Mouse (Mus musculus) embryo, embryonic 9.5 days (tissue): ENCODE results near the gene Igsf21.

Experiments used
- DNase-seq: peaks from one replicate; pipeline ENCODE4 v3.0.0-alpha.2; 2017; ENCODE audit errors: extremely low spot score

Igsf21 gene

DNA sequence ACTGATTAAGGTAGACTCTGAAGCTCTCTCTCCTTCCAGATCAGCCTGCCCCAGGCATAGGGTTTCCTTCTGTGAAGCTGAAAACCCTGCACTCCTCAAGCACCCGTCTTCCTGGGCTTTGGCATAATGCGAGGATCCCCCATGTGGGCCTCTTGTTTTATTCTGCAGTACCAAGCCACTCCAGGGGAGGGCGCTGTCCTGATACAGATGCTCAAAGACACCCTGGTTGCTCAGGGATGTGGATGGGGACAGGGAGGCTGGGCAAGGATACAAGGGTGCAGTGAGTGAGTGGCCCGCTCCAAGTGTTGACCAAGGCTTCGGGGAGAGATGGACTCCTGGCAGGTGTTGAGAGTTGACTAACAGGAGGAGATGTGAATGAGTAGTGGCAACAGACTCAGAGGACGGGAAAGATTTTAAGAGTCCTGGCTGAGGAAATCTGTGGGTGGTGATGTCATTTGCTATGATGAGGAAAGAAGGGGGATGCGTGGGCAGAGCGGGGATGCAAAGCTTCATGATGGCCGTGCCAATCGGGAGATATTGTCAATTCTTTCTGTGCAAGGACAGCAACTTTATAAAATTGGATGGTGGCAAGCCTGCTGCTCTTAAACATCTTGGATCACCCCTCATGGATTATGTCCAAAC, 102.6 kb downstream of the Igsf21 start:
- no peak for DNase-seq

DNA sequence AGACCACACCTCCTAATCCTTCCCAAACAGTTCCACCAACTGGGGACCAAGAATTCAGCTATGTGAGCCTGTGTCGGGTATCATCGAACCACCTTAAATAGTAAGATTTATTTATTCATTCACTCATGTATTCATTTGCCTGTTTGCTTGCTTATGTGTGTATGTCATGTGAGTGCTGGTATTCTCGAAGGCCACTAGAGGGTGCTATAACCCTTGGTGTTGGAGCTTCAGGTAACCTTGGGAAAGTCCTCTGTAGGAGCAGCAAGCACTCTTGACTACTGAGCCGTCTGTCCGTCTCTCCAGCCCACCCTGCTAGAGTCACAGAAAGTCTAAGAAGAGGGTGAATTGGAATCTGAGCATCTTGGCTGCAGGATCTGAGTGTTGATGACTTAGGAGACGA, 103.4 kb downstream of the Igsf21 start:
- no peak for DNase-seq

GRCm38 (mm10) chr4:140140485-140140884, 106.1 kb downstream of the Igsf21 start:
- DNase-seq: no peak

GRCm38 (mm10) chr4:140138846-140139245, 107.7 kb downstream of the Igsf21 start:
- no peak for DNase-seq

GRCm38 (mm10) chr4:140131625-140132321, 114.8 kb downstream of the Igsf21 start:
- no peak for DNase-seq

DNA sequence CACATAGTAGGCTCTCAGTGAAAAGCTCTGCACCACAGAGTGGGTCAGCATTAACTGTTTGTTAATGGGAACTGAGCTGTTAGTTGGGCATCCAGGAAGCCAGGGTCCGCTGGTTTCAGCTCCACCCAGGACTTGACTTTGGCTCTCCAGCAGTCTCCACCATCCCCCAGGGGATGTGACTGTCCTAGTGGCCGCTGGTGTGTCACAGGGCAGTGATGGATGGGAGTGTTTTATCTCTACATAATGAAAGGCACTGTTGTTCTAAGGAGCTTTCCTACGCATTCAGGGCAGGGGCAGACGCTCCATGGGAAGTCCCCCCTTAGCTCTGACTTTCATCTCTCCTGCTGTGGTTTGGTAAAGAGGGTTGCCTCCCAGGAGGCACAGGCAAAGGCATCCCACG, 115.4 kb downstream of the Igsf21 start:
- DNase-seq: peak; percentile 41

DNA sequence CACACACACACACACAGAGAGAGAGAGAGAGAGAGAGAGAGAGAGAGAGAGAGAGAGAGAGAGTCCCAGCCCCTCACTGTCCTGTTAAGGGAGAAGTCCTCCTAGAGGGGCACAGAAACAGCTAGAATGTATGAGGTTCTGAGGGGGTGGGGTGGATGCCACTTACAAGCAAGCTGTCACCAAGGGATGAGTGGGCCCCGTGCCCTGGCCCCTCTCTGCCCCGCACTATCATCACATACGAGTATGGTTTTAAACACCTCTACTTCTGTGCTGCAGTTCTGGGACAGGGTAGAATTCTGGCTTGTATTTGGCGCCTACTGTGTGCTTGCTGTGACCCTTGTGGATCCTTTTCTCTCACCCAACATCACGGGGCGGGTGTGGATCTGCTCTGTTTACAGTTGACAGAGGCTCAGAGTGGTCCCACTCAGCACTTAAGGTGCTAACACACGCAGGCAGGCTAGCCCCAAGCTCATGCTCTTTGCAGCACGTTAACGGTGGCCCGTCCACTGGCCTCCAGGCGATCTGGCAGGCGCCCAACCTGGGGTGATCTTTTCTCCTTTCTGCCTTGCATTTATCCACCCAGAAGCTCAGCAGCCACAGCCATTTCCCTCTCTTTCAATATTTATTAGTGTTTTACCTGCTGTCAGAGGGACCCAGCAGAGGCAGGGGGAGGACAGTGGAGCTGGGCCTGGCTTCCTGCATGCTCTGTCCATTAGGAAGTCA, 116.9 kb downstream of the Igsf21 start:
- no peak for DNase-seq

GRCm38 (mm10) chr4:140128116-140128515, 118.5 kb downstream of the Igsf21 start:
- no peak for DNase-seq

- DNase-seq: no peak
Measured at GRCm38 (mm10) chr4:140125806-140126205, 120.8 kb downstream of the Igsf21 start.

- no peak for DNase-seq
Measured at GRCm38 (mm10) chr4:140122534-140122933, 124.0 kb downstream of the Igsf21 start.

DNA sequence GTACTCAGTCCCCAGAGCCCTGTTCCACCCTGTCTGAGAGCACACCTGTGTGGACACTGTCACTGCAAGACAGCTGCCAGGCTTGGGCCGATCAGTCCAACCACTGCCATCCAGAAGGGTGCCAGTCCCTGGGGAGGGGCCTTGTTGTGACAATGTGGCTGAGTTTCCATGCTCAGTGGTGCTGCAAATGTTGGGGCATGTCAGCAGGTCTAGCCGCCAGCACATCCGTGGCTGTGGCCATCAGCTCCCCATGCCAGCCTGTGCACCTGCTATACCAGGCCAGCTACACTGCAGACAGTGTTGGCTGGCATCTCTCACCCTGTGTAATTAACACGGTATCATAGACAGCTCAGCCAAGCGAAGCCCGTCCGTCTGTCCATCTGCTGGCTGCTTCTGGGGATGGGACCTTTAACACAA, 129.3 kb downstream of the Igsf21 start:
- DNase-seq: no peak

DNA sequence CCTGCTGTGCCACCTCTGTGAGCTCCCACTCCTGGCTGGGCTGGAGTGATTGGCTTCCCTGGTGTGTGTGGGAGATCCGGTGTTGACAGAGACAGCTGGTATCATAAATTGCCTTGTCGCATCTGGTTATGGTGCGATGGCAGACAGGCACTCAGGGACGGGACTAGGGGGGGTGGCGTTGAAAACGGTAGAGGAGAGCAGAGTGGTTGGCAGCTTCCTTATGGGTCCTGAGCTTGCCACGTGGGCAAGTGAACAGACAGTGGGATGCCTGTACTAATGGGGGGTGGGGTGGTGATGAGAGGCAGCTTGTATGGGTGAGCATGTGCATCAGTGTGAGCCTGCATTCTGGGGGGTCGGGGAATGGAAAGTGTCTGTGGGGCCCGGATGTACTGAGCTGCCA, 130.8 kb downstream of the Igsf21 start:
- DNase-seq: no peak

GRCm38 (mm10) chr4:140115053-140115452, 131.5 kb downstream of the Igsf21 start:
- DNase-seq: no peak

GRCm38 (mm10) chr4:140113690-140114475, 132.7 kb downstream of the Igsf21 start:
- DNase-seq: no peak

GRCm38 (mm10) chr4:140109626-140109948, 137.0 kb downstream of the Igsf21 start:
- no peak for DNase-seq

DNA sequence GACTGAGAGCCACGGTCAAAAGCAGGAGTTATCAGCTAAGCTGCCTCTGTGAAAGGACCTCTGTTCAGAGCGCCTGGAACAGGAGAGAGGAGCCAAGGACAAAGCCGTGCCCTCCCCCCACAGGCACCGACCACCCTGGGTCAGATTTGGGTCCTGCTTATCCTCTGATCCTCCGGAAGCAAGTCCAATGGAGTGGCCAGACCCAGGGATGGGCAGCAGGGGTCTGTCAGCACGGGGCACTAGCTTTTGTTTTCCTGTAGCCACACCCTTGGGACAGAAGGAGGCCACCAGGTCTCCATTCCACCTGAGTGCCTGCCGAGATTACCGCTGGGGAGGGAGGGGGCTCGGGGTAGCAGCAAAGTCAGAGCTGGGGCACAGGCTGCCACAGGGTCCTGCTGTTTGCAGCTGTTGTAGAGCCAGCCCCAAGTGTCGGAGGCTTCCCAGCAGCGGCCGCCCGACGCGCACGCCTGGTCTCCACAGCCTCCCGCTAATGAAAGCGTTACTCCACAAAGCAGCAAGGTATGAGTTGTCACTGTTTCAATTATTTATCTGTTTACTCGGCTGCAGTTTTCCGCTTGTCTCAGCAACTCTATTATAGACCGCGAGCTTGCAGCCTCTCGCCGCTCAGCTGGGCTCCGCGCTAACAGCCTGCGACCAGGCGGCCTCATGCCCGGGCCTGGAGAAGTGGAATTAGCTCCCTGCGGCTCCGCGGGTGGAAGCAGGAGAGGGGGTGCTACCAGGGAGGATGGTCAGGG, 137.5 kb downstream of the Igsf21 start:
- no peak for DNase-seq

DNA sequence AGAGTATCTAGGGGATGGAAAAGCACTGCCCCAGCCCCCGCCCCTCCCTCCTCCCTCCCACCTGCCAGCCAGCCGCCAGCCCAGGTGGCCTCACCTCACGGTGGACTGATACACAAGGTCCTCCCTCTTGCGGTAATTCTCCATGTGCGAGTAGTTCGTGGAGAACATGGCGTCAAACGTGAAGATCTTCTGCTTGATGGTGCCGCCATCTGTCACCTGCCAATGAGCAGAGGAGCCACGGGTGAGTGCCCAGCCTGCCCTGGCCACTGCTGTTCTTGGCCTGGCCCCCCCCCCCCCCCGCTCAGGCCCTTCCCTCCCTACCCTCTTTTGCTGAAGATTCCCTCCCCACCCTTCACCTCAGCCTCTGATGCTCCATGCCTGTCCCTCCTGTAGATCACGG, 139.4 kb downstream of the Igsf21 start:
- no peak for DNase-seq

DNA sequence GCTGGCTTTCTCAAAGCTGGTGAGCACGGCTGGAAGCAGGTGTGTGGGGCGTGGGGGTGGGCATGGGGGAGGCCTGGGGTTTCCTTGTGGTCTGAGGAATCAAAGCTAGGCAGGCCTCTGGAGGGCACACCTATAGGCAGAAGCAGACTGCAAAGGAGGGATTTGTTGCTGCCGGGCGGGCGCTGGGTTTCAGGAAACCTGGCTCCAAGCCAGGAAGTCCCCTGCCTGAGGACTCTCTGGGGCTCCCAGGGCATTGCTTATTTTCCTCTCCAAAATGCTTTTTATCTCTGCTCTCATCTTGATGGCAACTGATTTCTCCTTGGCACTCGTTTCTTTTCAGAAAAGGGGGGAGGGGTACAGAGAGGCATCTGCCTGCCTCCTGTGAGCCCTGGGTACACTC, 141.8 kb downstream of the Igsf21 start:
- DNase-seq: no peak

DNA sequence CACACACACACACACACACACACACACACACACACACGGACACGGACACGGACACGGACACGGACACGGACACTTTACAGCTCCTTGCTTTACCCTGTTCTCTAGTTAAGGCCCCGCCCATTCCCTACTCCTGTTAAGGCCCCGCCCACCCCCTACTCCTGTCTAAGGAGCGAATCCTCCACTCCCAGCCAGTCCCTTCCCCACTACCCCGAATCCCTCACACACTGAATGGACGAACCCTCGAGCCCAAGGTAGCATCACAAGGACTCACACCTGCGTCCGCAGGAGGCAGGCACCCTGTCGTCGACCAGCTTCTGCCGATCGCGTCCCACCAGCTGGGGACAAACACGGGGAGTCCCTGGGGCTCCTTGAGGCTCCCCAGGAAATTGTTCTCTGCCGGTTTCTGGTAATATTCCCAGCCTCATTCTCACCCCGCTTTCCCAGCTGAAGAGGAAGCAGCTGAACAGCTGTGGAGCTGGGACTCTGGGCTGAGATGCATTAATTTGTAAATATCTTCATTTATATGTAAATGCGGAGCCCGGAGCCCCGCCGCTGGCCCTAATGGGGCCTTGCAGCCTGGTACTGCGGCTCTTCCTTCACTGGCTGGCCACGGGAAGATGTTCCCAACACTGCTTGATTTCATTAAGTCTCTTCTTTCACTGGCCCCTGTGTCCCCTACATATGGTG, 143.1 kb downstream of the Igsf21 start:
- DNase-seq: peak; percentile 38

- DNase-seq: no peak
Measured at GRCm38 (mm10) chr4:140102581-140103200, 143.9 kb downstream of the Igsf21 start.
